Mouse (Mus musculus) bone marrow, adult 2 months (tissue): ENCODE measurements around the gene Camkv. TPM values are rescaled to one million over a fixed set of nuclear protein-coding genes. Genes with fewer than 3 reads are reported as not detected.

Experiments
- H3K27ac ChIP-seq: fragments of 200-500 bp; 2 replicates; pipeline ENCODE4 v1.5.1; 2012; ENCODE audit warnings: low read depth, mild to moderate bottlenecking, control low read depth, inconsistent platforms, low read length; ENCODE audit not compliant: control insufficient read depth, poor library complexity, insufficient read depth
- H3K4me1 ChIP-seq: fragments of 200-500 bp; 2 replicates; pipeline ENCODE4 v1.6.1; 2011; ENCODE audit warnings: low read length; ENCODE audit not compliant: control insufficient read depth, insufficient read depth
- H3K4me3 ChIP-seq: fragments of 200-500 bp; replicated peaks from 2 replicates; pipeline ENCODE3; 2011; ENCODE audit warnings: mild to moderate bottlenecking, low read depth, low read length, control low read depth; ENCODE audit not compliant: control insufficient read depth
- CTCF ChIP-seq: fragments of 200-500 bp; IDR thresholded peaks from 2 replicates; pipeline ENCODE4 v1.5.1; 2011; ENCODE audit warnings: low read length, control low read depth; ENCODE audit not compliant: control insufficient read depth, insufficient read depth
- POLR2A ChIP-seq: fragments of 200-500 bp; IDR thresholded peaks from 2 replicates; pipeline ENCODE4 v1.6.1; 2011; ENCODE audit warnings: low read depth, mild to moderate bottlenecking, control low read depth, low read length, borderline replicate concordance; ENCODE audit not compliant: control insufficient read depth
- WGBS: fragments of 180-500 bp; shearing (Covaris S2); methylation state at CpG from one replicate; pipeline ENCODE4 v1.1.7; 2018; 5-methylcytosine and 5-hydroxymethylcytosine counted together
- polyA plus RNA-seq: library from polyadenylated mRNA; stranded (reverse); fragments of >200 nt; gene quantifications from 2 replicates; pipeline ENCODE4 v1.2.4, GENCODE M21; 2011; ENCODE audit warnings: low replicate concordance; ENCODE audit not compliant: missing spikeins, insufficient read depth, insufficient read length

Gene Camkv
- polyA plus RNA-seq, 1 experiment: 0.87 TPM

DNA sequence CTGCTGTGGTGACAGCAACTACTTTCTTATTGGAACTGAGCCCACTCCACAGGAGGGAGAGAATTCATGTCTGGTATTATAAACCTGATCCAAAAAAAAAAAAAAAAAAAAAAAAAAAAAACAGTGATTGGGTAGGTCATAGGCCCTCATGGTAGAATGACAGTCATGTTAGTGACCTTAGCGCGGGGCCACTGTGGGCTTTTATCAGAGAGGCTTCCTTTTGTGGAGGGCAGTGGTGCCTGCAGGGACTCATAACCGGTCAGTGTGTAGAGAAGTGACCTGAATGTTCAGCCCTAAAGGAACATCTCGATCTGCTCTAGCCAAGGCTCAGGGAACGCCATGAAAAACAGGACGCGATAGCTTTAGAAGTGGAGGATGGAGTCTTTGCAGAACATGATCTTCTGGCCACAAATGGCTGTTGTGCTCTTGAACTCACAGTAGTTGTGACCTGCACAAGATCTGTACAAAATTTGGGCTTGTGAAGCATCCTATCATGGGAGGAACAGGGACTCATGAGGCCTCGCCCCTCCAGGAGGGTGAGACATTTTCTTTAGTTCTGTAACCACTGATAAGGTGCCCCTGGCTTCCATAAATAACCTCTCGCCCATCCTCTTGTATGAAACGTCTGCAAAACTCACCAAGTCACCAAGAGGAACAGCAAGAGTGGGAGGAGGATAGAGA is 39.2 kb downstream of the Camkv start:
- Histone ChIP-seq H3K4me1 (peaks cover 4% of the 10 kb centered on the region), H3K4me3 (no peak overlapping the region), H3K27ac (peak overlapping the region; percentile 68)
- 42% methylated on average over 10 of the region's 10 CpGs for WGBS
- no peak for TF ChIP-seq POLR2A

- 10% methylated on average over 12 of the region's 12 CpGs for WGBS
- Histone ChIP-seq H3K4me1 (peaks cover 7% of the 10 kb centered on the region; the same call in 1 of the 2 replicates), H3K4me3 (peak within 1 kb of the TSS; percentile 79), H3K27ac (peak within 1 kb of the TSS; percentile 87)
- TF ChIP-seq POLR2A: no peak; the same call in 1 of the 2 replicates
- no peak for TF ChIP-seq CTCF
Measured at GRCm38 (mm10) chr9:107975399-107976386, 40.2 kb downstream of the Camkv start, which contains the start of gene Uba7. TSS of gene Uba7 (plus strand) at chr9:107975505.

GRCm38 (mm10) chr9:107978815-107979214 is 43.3 kb downstream of the Camkv start:
- TF ChIP-seq CTCF (no peak), POLR2A (no peak)
- WGBS: 90% methylated on average over 12 of the region's 12 CpGs
- no peak overlapping the region for H3K4me3 ChIP-seq
- H3K27ac ChIP-seq: no peak overlapping the region
- peaks cover 23% of the 10 kb centered on the region for H3K4me1 ChIP-seq

DNA sequence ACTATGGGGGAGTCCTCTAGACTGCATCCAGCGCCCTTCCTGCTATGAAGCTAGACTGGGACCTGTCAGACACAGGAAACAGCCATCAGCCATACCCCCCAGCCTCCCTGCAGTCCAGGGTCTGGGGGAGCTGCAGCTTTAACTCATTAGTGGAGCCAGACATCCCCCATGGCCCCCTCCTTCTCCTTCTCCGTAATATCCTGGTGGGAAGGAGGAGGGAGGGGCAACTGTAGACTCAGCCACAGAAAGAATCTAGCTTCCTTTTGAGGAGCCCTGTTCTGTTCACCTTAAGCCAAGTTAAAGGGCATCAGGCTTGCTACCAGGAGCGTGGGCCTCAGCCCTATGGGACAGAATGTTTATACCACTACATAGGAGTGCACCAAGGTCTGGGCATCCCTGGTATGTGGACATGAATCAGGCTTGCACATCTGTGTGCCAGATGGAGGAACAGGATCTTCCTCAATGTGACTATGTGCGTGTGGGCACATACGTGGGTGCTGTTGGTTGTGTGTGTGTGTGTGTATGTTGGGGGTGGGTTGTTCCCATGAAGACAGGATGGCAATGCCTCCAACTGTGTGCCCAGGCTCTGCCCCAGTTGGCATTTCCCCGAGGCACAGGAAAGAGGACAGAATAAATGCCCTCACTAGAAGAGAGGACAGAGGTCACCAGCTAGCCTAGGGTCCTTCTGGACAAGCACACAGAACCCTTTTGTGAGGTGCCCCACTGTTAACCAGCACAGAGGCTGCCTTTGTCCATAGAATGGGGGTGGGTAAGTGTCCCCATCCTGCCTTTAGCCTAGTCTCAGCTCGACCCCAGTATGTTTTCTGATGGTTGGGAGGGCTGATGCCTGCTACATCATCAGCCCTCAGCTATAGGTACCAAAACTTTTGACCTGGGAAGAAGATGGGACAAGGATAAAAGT is 46.5 kb downstream of the Camkv start:
- Histone ChIP-seq H3K27ac (peak overlapping the region; percentile 70), H3K4me1 (peaks cover 24% of the 10 kb centered on the region), H3K4me3 (no peak overlapping the region)
- no peak for TF ChIP-seq CTCF
- TF ChIP-seq POLR2A: no peak
- 23% methylated on average over 7 of the region's 7 CpGs for WGBS

DNA sequence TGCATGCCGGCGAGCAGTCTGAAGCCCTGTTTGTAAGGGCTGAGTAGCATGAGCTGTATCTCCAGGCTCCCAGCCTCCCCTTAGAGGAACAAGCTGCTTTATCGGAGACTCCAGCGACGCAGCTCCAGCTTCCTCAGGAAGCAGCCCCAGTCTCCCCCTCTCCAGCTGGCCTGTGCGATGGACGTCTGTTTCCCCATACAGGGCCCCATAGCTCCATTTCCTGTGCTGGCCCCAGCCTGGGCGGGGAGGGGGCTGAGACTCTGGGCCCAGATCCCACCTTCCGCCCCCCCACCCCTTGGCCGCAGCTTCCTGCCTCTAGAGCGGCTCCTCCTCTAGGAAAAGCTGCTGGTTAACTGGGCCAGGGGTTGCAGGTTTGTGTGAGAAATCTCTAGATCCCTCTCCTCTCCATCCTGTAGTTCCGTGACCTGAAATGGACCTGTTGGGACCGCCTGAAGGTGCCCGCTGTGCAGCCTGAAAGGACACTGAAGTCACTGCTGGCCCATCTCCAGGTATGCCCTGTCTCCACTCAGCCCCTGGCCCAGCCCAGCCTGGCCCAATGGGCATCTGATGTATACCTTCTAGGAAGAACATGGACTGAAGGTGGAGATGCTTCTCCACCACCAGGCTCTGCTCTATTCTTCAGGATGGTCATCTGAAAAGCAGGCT is 47.3 kb downstream of the Camkv start, which contains the start of gene Gm20661:
Gene Gm20661 (plus strand): TSS at position 378 of the 666 bp plus-strand sequence.
- WGBS: 3% methylated on average over 14 of the region's 14 CpGs
- H3K4me3 ChIP-seq: peak within 1 kb of the TSS; percentile 27
- peaks cover 24% of the 10 kb centered on the region for H3K4me1 ChIP-seq
- TF ChIP-seq CTCF (no peak), POLR2A (peak; percentile 25; the same call in 1 of the 2 replicates)
- H3K27ac ChIP-seq: peak within 1 kb of the TSS; percentile 70

- 14% methylated on average over 4 of the region's 4 CpGs for WGBS
- no peak for TF ChIP-seq CTCF
- peak; percentile 31; the same call in 1 of the 2 replicates for TF ChIP-seq POLR2A
- Histone ChIP-seq H3K4me1 (peaks cover 24% of the 10 kb centered on the region), H3K4me3 (peak overlapping the region; percentile 27), H3K27ac (peak overlapping the region; percentile 70)
Measured at GRCm38 (mm10) chr9:107983421-107983890, 48.0 kb downstream of the Camkv start.
